Mouse (Mus musculus): ENCODE data around the gene Scamp2. TPM values are rescaled to one million over a fixed set of nuclear protein-coding genes. Genes with fewer than 3 reads are reported as not detected.

Gene Scamp2
- total RNA-seq, 2 experiments from 2014 or later = 20.9 to 23.1 TPM

- no peak for DNase-seq (ENCODE audit: low spot score in 2 of 2)
These were observed 11.6 kb upstream of the Scamp2 start for GRCm38 (mm10) chr9:57549186-57549585.

GRCm38 (mm10) chr9:57550126-57550862, 10.4 kb upstream of the Scamp2 start:
- DNase-seq (ENCODE audit: low spot score in 2 of 2) = no peak

GRCm38 (mm10) chr9:57552139-57552887, 8.4 kb upstream of the Scamp2 start, which contains the start of gene Mpi:
Gene Mpi, minus strand, starts transcription at chr9:57552763.
- peak; percentile 80 to 85 for DNase-seq (ENCODE audit: low spot score in 2 of 2)

GRCm38 (mm10) chr9:57553119-57553518, 7.6 kb upstream of the Scamp2 start:
- DNase-seq (ENCODE audit: low spot score in 2 of 2) = no peak

- no peak for DNase-seq (ENCODE audit: low spot score in 2 of 2)
These were observed 6.0 kb upstream of the Scamp2 start for GRCm38 (mm10) chr9:57554753-57555152.

- DNase-seq (ENCODE audit: low spot score in 2 of 2) = no peak
These were observed 3.5 kb upstream of the Scamp2 start for GRCm38 (mm10) chr9:57557215-57557614.

GRCm38 (mm10) chr9:57558625-57559024, 2.1 kb upstream of the Scamp2 start:
- no peak for DNase-seq (ENCODE audit: low spot score in 2 of 2)

- DNase-seq (ENCODE audit: low spot score in 2 of 2) = no peak
These were observed 1.2 kb upstream of the Scamp2 start for GRCm38 (mm10) chr9:57559568-57559967.

- no peak for DNase-seq (ENCODE audit: low spot score in 2 of 2)
These were observed 480 bp upstream of the Scamp2 start for GRCm38 (mm10) chr9:57560263-57560662.

- DNase-seq (ENCODE audit: low spot score in 2 of 2) = no peak
These were observed 962 bp downstream of the Scamp2 start for GRCm38 (mm10) chr9:57561711-57562099.

- DNase-seq (ENCODE audit: low spot score in 2 of 2) = peak in 1 of 2 experiments; percentile 41
These were observed 2.2 kb downstream of the Scamp2 start for GRCm38 (mm10) chr9:57562896-57563372.

GRCm38 (mm10) chr9:57564609-57565008, 3.9 kb downstream of the Scamp2 start:
- DNase-seq (ENCODE audit: low spot score in 2 of 2) = no peak

- peak; percentile 46 to 53 for DNase-seq (ENCODE audit: low spot score in 2 of 2)
These were observed 5.0 kb downstream of the Scamp2 start for GRCm38 (mm10) chr9:57565741-57566221.

GRCm38 (mm10) chr9:57566846-57567245, 6.1 kb downstream of the Scamp2 start:
- DNase-seq (ENCODE audit: low spot score in 2 of 2) = no peak

- DNase-seq (ENCODE audit: low spot score in 2 of 2) = no peak
These were observed 7.8 kb downstream of the Scamp2 start for GRCm38 (mm10) chr9:57568500-57568899.

GRCm38 (mm10) chr9:57574397-57574796, 13.7 kb downstream of the Scamp2 start:
- DNase-seq (ENCODE audit: low spot score in 2 of 2) = no peak

GRCm38 (mm10) chr9:57575577-57575976, 14.8 kb downstream of the Scamp2 start:
- no peak for DNase-seq (ENCODE audit: low spot score in 2 of 2)

GRCm38 (mm10) chr9:57577144-57577849, 16.6 kb downstream of the Scamp2 start:
- no peak for DNase-seq (ENCODE audit: low spot score in 2 of 2)

- DNase-seq (ENCODE audit: low spot score in 2 of 2) = no peak
These were observed 24.2 kb downstream of the Scamp2 start for GRCm38 (mm10) chr9:57584991-57585390.

- peak; percentile 61 to 83 for DNase-seq (ENCODE audit: low spot score in 2 of 2)
These were observed 28.7 kb downstream of the Scamp2 start, which contains the start of gene Ulk3 for GRCm38 (mm10) chr9:57589224-57590126. Gene Ulk3, plus strand, starts transcription at chr9:57589452.
